Mouse (Mus musculus): ENCODE results near the gene Rasl10b. TPM values are rescaled to one million over a fixed set of nuclear protein-coding genes. Genes with fewer than 3 reads are reported as not detected.

The Rasl10b gene
- polyA plus RNA-seq, 1 experiment from 2014 or later: 5.7 TPM

GRCm38 (mm10) chr11:83449298-83449697 lies 40.4 kb downstream of the Rasl10b start:
- Histone ChIP-seq H3K4me2 (ENCODE audit: low read depth, low read length) (no peak overlapping the region), H3K36me3 (ENCODE audit: control insufficient read depth, insufficient read depth) (no peaks in the 10 kb centered on the region), H3K9me3 (replicated peaks; ENCODE audit: control insufficient read depth, low read length) (no peaks in the 10 kb centered on the region), H3K9ac (ENCODE audit: low read length) (peak overlapping the region; percentile 2), H3K27me3 (ENCODE audit: control insufficient read depth, insufficient read depth, low read length) (peaks cover 9% of the 10 kb centered on the region), H3K4me3 (ENCODE audit: low read length) (no peak overlapping the region), H3K27ac (ENCODE audit: low read length) (peak overlapping the region; percentile 70), H3K4me1 (ENCODE audit: control insufficient read depth, insufficient read depth, low read length) (peaks cover 39% of the 10 kb centered on the region)
- WGBS: 37% methylated on average over 4 of the region's 4 CpGs
- no peak for ATAC-seq (replicated peaks; ENCODE audit: extremely low read depth, insufficient read depth, low FRiP score)

- Histone ChIP-seq H3K4me2 (ENCODE audit: low read depth, low read length) (no peak overlapping the region), H3K4me3 (ENCODE audit: low read length) (no peak overlapping the region), H3K9me3 (replicated peaks; ENCODE audit: control insufficient read depth, low read length) (no peaks in the 10 kb centered on the region), H3K27ac (ENCODE audit: low read length) (no peak overlapping the region), H3K4me1 (ENCODE audit: control insufficient read depth, insufficient read depth, low read length) (peaks cover 47% of the 10 kb centered on the region), H3K27me3 (ENCODE audit: control insufficient read depth, insufficient read depth, low read length) (peaks cover 1% of the 10 kb centered on the region), H3K9ac (ENCODE audit: low read length) (no peak overlapping the region), H3K36me3 (ENCODE audit: control insufficient read depth, insufficient read depth) (no peaks in the 10 kb centered on the region)
- 25% methylated on average over 1 of the region's 1 CpGs for WGBS
- ATAC-seq (replicated peaks; ENCODE audit: extremely low read depth, insufficient read depth, low FRiP score): no peak
Observed at GRCm38 (mm10) chr11:83450550-83450949, 41.6 kb downstream of the Rasl10b start.

- H3K4me2 ChIP-seq (ENCODE audit: low read depth, low read length): no peak overlapping the region
- H3K27me3 ChIP-seq (ENCODE audit: control insufficient read depth, insufficient read depth, low read length): no peaks in the 10 kb centered on the region
- ATAC-seq (replicated peaks; ENCODE audit: extremely low read depth, insufficient read depth, low FRiP score): no peak
- H3K9me3 ChIP-seq (replicated peaks; ENCODE audit: control insufficient read depth, low read length): no peaks in the 10 kb centered on the region
- WGBS: 85% methylated on average over 10 of the region's 10 CpGs
- no peaks in the 10 kb centered on the region for H3K36me3 ChIP-seq (ENCODE audit: control insufficient read depth, insufficient read depth)
- H3K4me3 ChIP-seq (ENCODE audit: low read length): no peak overlapping the region
- no peak overlapping the region for H3K9ac ChIP-seq (ENCODE audit: low read length)
- H3K27ac ChIP-seq (ENCODE audit: low read length): no peak overlapping the region
- peaks cover 47% of the 10 kb centered on the region for H3K4me1 ChIP-seq (ENCODE audit: control insufficient read depth, insufficient read depth, low read length)
Observed at GRCm38 (mm10) chr11:83451281-83451680, 42.3 kb downstream of the Rasl10b start.

GRCm38 (mm10) chr11:83454548-83454947 lies 45.6 kb downstream of the Rasl10b start:
- Histone ChIP-seq H3K4me3 (ENCODE audit: low read length) (no peak overlapping the region), H3K9ac (ENCODE audit: low read length) (peak overlapping the region; percentile 35; the same call in 1 of the 2 replicates), H3K9me3 (replicated peaks; ENCODE audit: control insufficient read depth, low read length) (no peaks in the 10 kb centered on the region), H3K36me3 (ENCODE audit: control insufficient read depth, insufficient read depth) (no peaks in the 10 kb centered on the region), H3K27me3 (ENCODE audit: control insufficient read depth, insufficient read depth, low read length) (no peaks in the 10 kb centered on the region), H3K27ac (ENCODE audit: low read length) (peak overlapping the region; percentile 65), H3K4me1 (ENCODE audit: control insufficient read depth, insufficient read depth, low read length) (peaks cover 27% of the 10 kb centered on the region), H3K4me2 (ENCODE audit: low read depth, low read length) (peak overlapping the region; percentile 22; the same call in 1 of the 2 replicates)
- ATAC-seq (replicated peaks; ENCODE audit: extremely low read depth, insufficient read depth, low FRiP score): peak; percentile 84; the same call in 1 of the 2 replicates
- WGBS: 4% methylated on average over 4 of the region's 4 CpGs

GRCm38 (mm10) chr11:83455608-83456007 lies 46.7 kb downstream of the Rasl10b start:
- Histone ChIP-seq H3K9me3 (replicated peaks; ENCODE audit: control insufficient read depth, low read length) (no peaks in the 10 kb centered on the region), H3K4me1 (ENCODE audit: control insufficient read depth, insufficient read depth, low read length) (peaks cover 23% of the 10 kb centered on the region), H3K4me2 (ENCODE audit: low read depth, low read length) (no peak overlapping the region), H3K36me3 (ENCODE audit: control insufficient read depth, insufficient read depth) (no peaks in the 10 kb centered on the region), H3K27me3 (ENCODE audit: control insufficient read depth, insufficient read depth, low read length) (no peaks in the 10 kb centered on the region), H3K27ac (ENCODE audit: low read length) (no peak overlapping the region), H3K9ac (ENCODE audit: low read length) (no peak overlapping the region), H3K4me3 (ENCODE audit: low read length) (no peak overlapping the region)
- no peak for ATAC-seq (replicated peaks; ENCODE audit: extremely low read depth, insufficient read depth, low FRiP score)
- WGBS: 69% methylated on average over 3 of the region's 3 CpGs

- H3K27me3 ChIP-seq (ENCODE audit: control insufficient read depth, insufficient read depth, low read length): peaks cover 7% of the 10 kb centered on the region; the same call in 1 of the 2 replicates
- no peak overlapping the region for H3K4me3 ChIP-seq (ENCODE audit: low read length)
- H3K4me1 ChIP-seq (ENCODE audit: control insufficient read depth, insufficient read depth, low read length): peaks cover 23% of the 10 kb centered on the region
- no peaks in the 10 kb centered on the region for H3K9me3 ChIP-seq (replicated peaks; ENCODE audit: control insufficient read depth, low read length)
- no peak for ATAC-seq (replicated peaks; ENCODE audit: extremely low read depth, insufficient read depth, low FRiP score)
- H3K4me2 ChIP-seq (ENCODE audit: low read depth, low read length): no peak overlapping the region
- no peak overlapping the region for H3K9ac ChIP-seq (ENCODE audit: low read length)
- WGBS: 63% methylated on average over 7 of the region's 7 CpGs
- no peaks in the 10 kb centered on the region for H3K36me3 ChIP-seq (ENCODE audit: control insufficient read depth, insufficient read depth)
- no peak overlapping the region for H3K27ac ChIP-seq (ENCODE audit: low read length)
Observed at GRCm38 (mm10) chr11:83457257-83457656, 48.3 kb downstream of the Rasl10b start.

- no peak overlapping the region for H3K4me2 ChIP-seq (ENCODE audit: low read depth, low read length)
- H3K9ac ChIP-seq (ENCODE audit: low read length): no peak overlapping the region
- H3K27ac ChIP-seq (ENCODE audit: low read length): no peak overlapping the region
- 57% methylated on average over 9 of the region's 9 CpGs for WGBS
- peaks cover 24% of the 10 kb centered on the region for H3K4me1 ChIP-seq (ENCODE audit: control insufficient read depth, insufficient read depth, low read length)
- no peak overlapping the region for H3K4me3 ChIP-seq (ENCODE audit: low read length)
- no peaks in the 10 kb centered on the region for H3K36me3 ChIP-seq (ENCODE audit: control insufficient read depth, insufficient read depth)
- no peak for ATAC-seq (replicated peaks; ENCODE audit: extremely low read depth, insufficient read depth, low FRiP score)
- H3K27me3 ChIP-seq (ENCODE audit: control insufficient read depth, insufficient read depth, low read length): peaks cover 7% of the 10 kb centered on the region; the same call in 1 of the 2 replicates
- H3K9me3 ChIP-seq (replicated peaks; ENCODE audit: control insufficient read depth, low read length): no peaks in the 10 kb centered on the region
Observed at GRCm38 (mm10) chr11:83457912-83458601, 49.1 kb downstream of the Rasl10b start.

- 76% methylated on average over 10 of the region's 10 CpGs for WGBS
- Histone ChIP-seq H3K9me3 (replicated peaks; ENCODE audit: control insufficient read depth, low read length) (no peaks in the 10 kb centered on the region), H3K36me3 (ENCODE audit: control insufficient read depth, insufficient read depth) (no peaks in the 10 kb centered on the region), H3K27ac (ENCODE audit: low read length) (no peak overlapping the region), H3K27me3 (ENCODE audit: control insufficient read depth, insufficient read depth, low read length) (peaks cover 20% of the 10 kb centered on the region), H3K4me3 (ENCODE audit: low read length) (peak overlapping the region; percentile 70), H3K4me2 (ENCODE audit: low read depth, low read length) (peak overlapping the region; percentile 85), H3K9ac (ENCODE audit: low read length) (no peak overlapping the region), H3K4me1 (ENCODE audit: control insufficient read depth, insufficient read depth, low read length) (peaks cover 26% of the 10 kb centered on the region)
- no peak for ATAC-seq (replicated peaks; ENCODE audit: extremely low read depth, insufficient read depth, low FRiP score)
Observed at GRCm38 (mm10) chr11:83461462-83462027, 52.6 kb downstream of the Rasl10b start.

GRCm38 (mm10) chr11:83462711-83463244 lies 53.8 kb downstream of the Rasl10b start, which contains the start of gene Mmp28:
Gene Mmp28 (minus strand): TSS chr11:83463071.
- Histone ChIP-seq H3K9ac (ENCODE audit: low read length) (peak within 1 kb of the TSS; percentile 83), H3K27ac (ENCODE audit: low read length) (peak within 1 kb of the TSS; percentile 15), H3K4me2 (ENCODE audit: low read depth, low read length) (peak within 1 kb of the TSS; percentile 85), H3K27me3 (ENCODE audit: control insufficient read depth, insufficient read depth, low read length) (peaks cover 20% of the 10 kb centered on the region), H3K4me3 (ENCODE audit: low read length) (peak within 1 kb of the TSS; percentile 70), H3K9me3 (replicated peaks; ENCODE audit: control insufficient read depth, low read length) (no peaks in the 10 kb centered on the region), H3K4me1 (ENCODE audit: control insufficient read depth, insufficient read depth, low read length) (peaks cover 33% of the 10 kb centered on the region), H3K36me3 (ENCODE audit: control insufficient read depth, insufficient read depth) (no peaks in the 10 kb centered on the region)
- ATAC-seq (replicated peaks; ENCODE audit: extremely low read depth, insufficient read depth, low FRiP score): peak; percentile 56; the same call in 1 of the 2 replicates
- under 1% methylated on average over 33 of the region's 42 CpGs for WGBS
